Mouse (Mus musculus) left cerebral cortex, postnatal 14 days (tissue): Measurements from ENCODE around the gene Mmp12. TPM values are rescaled to one million over a fixed set of nuclear protein-coding genes. Genes with fewer than 3 reads are reported as not detected.
"Not testable (repeated sequence)": the region's sequence is repeated elsewhere in the genome, so short reads cannot be mapped to it uniquely, and the experiment has no call there.

Source experiments
- DNase-seq, 2 experiments: peaks; one replicate each; pipeline ENCODE4 v3.0.0; 2021 to 2022; ENCODE audit warnings: low spot score in 2 of 2, mixed read lengths in 1 of 2
- intact Hi-C: fragments of 180-260 bp; cut with DNase I; formaldehyde crosslinking; loops from one replicate; pipeline ENCODE4 v1.15.1; 2025
- long read RNA-seq, 2 experiments: library from polyadenylated mRNA; stranded (forward); transcript quantifications; one replicate each; pipeline ENCODE4 v2.0.0; 2021
- total RNA-seq, 2 experiments: library from RNA; stranded (reverse); gene quantifications; 2 replicates each; pipeline ENCODE4 v1.2.3; 2021

The Mmp12 gene
- total RNA-seq: not detected
- long read RNA-seq, experiment 1: 0 reads
- long read RNA-seq, experiment 2: 0 reads

GRCm38 (mm10) chr9:7344107-7344506 is at the start of gene Mmp12:
Gene Mmp12 (plus strand): TSS chr9:7344381.
- no peak for DNase-seq

GRCm38 (mm10) chr9:7331847-7332246 is 12.3 kb upstream of the Mmp12 start:
- no peak for DNase-seq
- intact Hi-C loops: no loop called here

More at GRCm38 (mm10) chr9:7344107-7344506, at the start of gene Mmp12:
- intact Hi-C loops: no loop called here

- no peak for DNase-seq
- intact Hi-C loops: no loop called here
Measured at GRCm38 (mm10) chr9:7335766-7336680, 8.2 kb upstream of the Mmp12 start.

- no peak for DNase-seq
- intact Hi-C loops: no loop called here
Measured at GRCm38 (mm10) chr9:7336740-7337483, 7.3 kb upstream of the Mmp12 start.

- intact Hi-C loops: no loop called here
- DNase-seq: no peak
Measured at GRCm38 (mm10) chr9:7345513-7345912, 1.3 kb downstream of the Mmp12 start.

- DNase-seq: peak in 1 of 2 experiments; percentile 3
- intact Hi-C loops: no loop called here
Measured at GRCm38 (mm10) chr9:7354535-7354934, 10.4 kb downstream of the Mmp12 start.

- no peak for DNase-seq
- intact Hi-C loops: no loop called here
Measured at GRCm38 (mm10) chr9:7387947-7388346, 43.8 kb downstream of the Mmp12 start, which contains the start of gene Mmp1b. Gene Mmp1b (minus strand): TSS chr9:7388047.

- DNase-seq, intact Hi-C loops: not testable (repeated sequence)
Measured at GRCm38 (mm10) chr9:7396556-7396955, 52.4 kb downstream of the Mmp12 start.

Other genes with a start within 250 kb of the Mmp12 start
- gene Dync2h1, start 159.9 kb upstream of the Mmp12 start, total RNA-seq: 10 to 100 TPM; 28.7 to 29.5 TPM
- gene Dcun1d5, start 159.9 kb upstream of the Mmp12 start, total RNA-seq: 10 to 100 TPM; 82.0 to 82.7 TPM
- gene Mmp13, start 71.9 kb upstream of the Mmp12 start, total RNA-seq: under 1 TPM; 0.17 to 0.18 TPM
- gene Mmp1b, start 43.7 kb downstream of the Mmp12 start, total RNA-seq: not detected
- gene Mmp3, start 101.4 kb downstream of the Mmp12 start, total RNA-seq: not detected
- gene Mmp10, start 158.0 kb downstream of the Mmp12 start, total RNA-seq: not detected
- not detected for gene Mmp8, start 214.1 kb downstream of the Mmp12 start, total RNA-seq
- gene Mmp27, start 227.0 kb downstream of the Mmp12 start, total RNA-seq: not detected